Mouse (Mus musculus) limb, embryonic 12.5 days (tissue): ENCODE results near the gene Mrpl30. TPM values are rescaled to one million over a fixed set of nuclear protein-coding genes. Genes with fewer than 3 reads are reported as not detected.
A peak's percentile ranks its signal among the peaks of the same experiment; 100 is the strongest.

ENCODE experiments used
- ATAC-seq: fragments of 200-750 bp; cut with Nextera tagmentation; 2 replicates; pipeline ENCODE4 v1.8.0; 2017; ENCODE audit warnings: low read depth, moderate TSS enrichment; ENCODE audit not compliant: insufficient number of reproducible peaks, insufficient read depth, low FRiP score, low TSS enrichment
- H3K27ac ChIP-seq: fragments of 300-500 bp; sonication (generic); 2 replicates; pipeline ENCODE4 v1.5.1; 2016; ENCODE audit warnings: mild to moderate bottlenecking, moderate library complexity
- H3K27me3 ChIP-seq: fragments of 300-500 bp; sonication (generic); 2 replicates; pipeline ENCODE4 v1.6.1; 2016; ENCODE audit warnings: mild to moderate bottlenecking, moderate library complexity
- H3K36me3 ChIP-seq: fragments of 300-500 bp; sonication (generic); 2 replicates; pipeline ENCODE4 v1.6.1; 2016; ENCODE audit warnings: mild to moderate bottlenecking, moderate library complexity
- H3K4me1 ChIP-seq: fragments of 300-500 bp; sonication (generic); replicated peaks from 2 replicates; pipeline ENCODE4 v1.6.1; 2016
- H3K4me2 ChIP-seq: fragments of 300-500 bp; sonication (generic); 2 replicates; pipeline ENCODE4 v1.6.1; 2016; ENCODE audit warnings: mild to moderate bottlenecking, moderate library complexity
- H3K4me3 ChIP-seq: fragments of 300-500 bp; sonication (generic); replicated peaks from 2 replicates; pipeline ENCODE4 v1.5.1; 2016; ENCODE audit warnings: mild to moderate bottlenecking
- H3K9ac ChIP-seq: fragments of 300-500 bp; sonication (generic); replicated peaks from 2 replicates; pipeline ENCODE4 v1.6.1; 2016; ENCODE audit warnings: mild to moderate bottlenecking, moderate library complexity
- H3K9me3 ChIP-seq: fragments of 300-500 bp; sonication (generic); 2 replicates; pipeline ENCODE4 v1.6.1; 2016; ENCODE audit warnings: mild to moderate bottlenecking, moderate library complexity
- WGBS: fragments of 180-500 bp; shearing (Covaris S2); methylation state at CpG from one replicate; pipeline ENCODE4 v1.1.7; 2016; 5-methylcytosine and 5-hydroxymethylcytosine counted together
- polyA plus RNA-seq: library from polyadenylated mRNA; unstranded; fragments of >200 nt; fragmentation: Nextera tagmentation; extraction: Ambion mirVana; gene quantifications from 2 replicates; pipeline ENCODE4 v1.2.1, GENCODE M21; 2016

The Mrpl30 gene
- polyA plus RNA-seq, 1 experiment from 2014 or later = 232 TPM

GRCm38 (mm10) chr1:37903178-37903577 lies 12.9 kb downstream of the Mrpl30 start:
- Histone ChIP-seq H3K27ac (no peak overlapping the region), H3K4me1 (no peaks in the 10 kb centered on the region), H3K36me3 (peaks cover 23% of the 10 kb centered on the region), H3K9me3 (no peaks in the 10 kb centered on the region), H3K9ac (no peak overlapping the region), H3K4me2 (no peak overlapping the region), H3K4me3 (no peak overlapping the region), H3K27me3 (no peaks in the 10 kb centered on the region)
- 0 out of 2 replicates have a peak, but pooled peaks have one; percentile 20 for ATAC-seq
- WGBS = 39% methylated on average over 6 of the region's 6 CpGs

GRCm38 (mm10) chr1:37912751-37913150 lies 22.5 kb downstream of the Mrpl30 start:
- H3K9ac ChIP-seq = no peak overlapping the region
- H3K4me2 ChIP-seq = no peak overlapping the region
- H3K4me3 ChIP-seq = no peak overlapping the region
- no peaks in the 10 kb centered on the region for H3K9me3 ChIP-seq
- no peak for ATAC-seq
- 0 out of 2 replicates have a peak, but pooled peaks cover 3% of the 10 kb centered on the region for H3K27me3 ChIP-seq
- 84% methylated on average over 2 of the region's 2 CpGs for WGBS
- no peaks in the 10 kb centered on the region for H3K4me1 ChIP-seq
- H3K36me3 ChIP-seq = no peaks in the 10 kb centered on the region
- no peak overlapping the region for H3K27ac ChIP-seq

GRCm38 (mm10) chr1:37916393-37916792 lies 26.1 kb downstream of the Mrpl30 start, which contains the start of gene Lyg2:
TSS of gene Lyg2 (minus strand) at chr1:37916493.
- Histone ChIP-seq H3K9me3 (no peaks in the 10 kb centered on the region), H3K36me3 (no peaks in the 10 kb centered on the region), H3K4me1 (no peaks in the 10 kb centered on the region), H3K4me3 (no peak within 1 kb of the TSS), H3K27me3 (0 out of 2 replicates have a peak, but pooled peaks cover 3% of the 10 kb centered on the region), H3K9ac (no peak within 1 kb of the TSS), H3K27ac (no peak within 1 kb of the TSS), H3K4me2 (no peak within 1 kb of the TSS)
- WGBS = 54% methylated on average over 5 of the region's 5 CpGs
- ATAC-seq = no peak

GRCm38 (mm10) chr1:37917666-37918065 lies 27.4 kb downstream of the Mrpl30 start:
- Histone ChIP-seq H3K4me3 (no peak overlapping the region), H3K9me3 (no peaks in the 10 kb centered on the region), H3K9ac (no peak overlapping the region), H3K27ac (no peak overlapping the region), H3K4me1 (no peaks in the 10 kb centered on the region), H3K27me3 (0 out of 2 replicates have a peak, but pooled peaks cover 3% of the 10 kb centered on the region), H3K36me3 (no peaks in the 10 kb centered on the region), H3K4me2 (no peak overlapping the region)
- no peak for ATAC-seq
- WGBS = 58% methylated on average over 13 of the region's 13 CpGs

GRCm38 (mm10) chr1:37918096-37918495 lies 27.8 kb downstream of the Mrpl30 start:
- no peaks in the 10 kb centered on the region for H3K4me1 ChIP-seq
- no peak overlapping the region for H3K27ac ChIP-seq
- no peaks in the 10 kb centered on the region for H3K36me3 ChIP-seq
- 0 out of 2 replicates have a peak, but pooled peaks cover 3% of the 10 kb centered on the region for H3K27me3 ChIP-seq
- ATAC-seq = no peak
- no peak overlapping the region for H3K4me2 ChIP-seq
- H3K4me3 ChIP-seq = no peak overlapping the region
- 74% methylated on average over 6 of the region's 6 CpGs for WGBS
- H3K9ac ChIP-seq = no peak overlapping the region
- no peaks in the 10 kb centered on the region for H3K9me3 ChIP-seq

GRCm38 (mm10) chr1:37922536-37922935 lies 32.3 kb downstream of the Mrpl30 start:
- no peaks in the 10 kb centered on the region for H3K4me1 ChIP-seq
- no peaks in the 10 kb centered on the region for H3K27me3 ChIP-seq
- WGBS = 52% methylated on average over 8 of the region's 8 CpGs
- no peaks in the 10 kb centered on the region for H3K36me3 ChIP-seq
- H3K4me2 ChIP-seq = no peak overlapping the region
- H3K4me3 ChIP-seq = no peak overlapping the region
- H3K27ac ChIP-seq = no peak overlapping the region
- H3K9ac ChIP-seq = no peak overlapping the region
- ATAC-seq = no peak
- H3K9me3 ChIP-seq = no peaks in the 10 kb centered on the region

GRCm38 (mm10) chr1:37925971-37926370 lies 35.7 kb downstream of the Mrpl30 start:
- Histone ChIP-seq H3K27me3 (no peaks in the 10 kb centered on the region), H3K4me2 (no peak overlapping the region), H3K36me3 (no peaks in the 10 kb centered on the region), H3K9me3 (no peaks in the 10 kb centered on the region), H3K4me1 (no peaks in the 10 kb centered on the region), H3K27ac (no peak overlapping the region), H3K9ac (no peak overlapping the region), H3K4me3 (no peak overlapping the region)
- no peak for ATAC-seq
- 78% methylated on average over 8 of the region's 8 CpGs for WGBS

GRCm38 (mm10) chr1:37931806-37932205 lies 41.5 kb downstream of the Mrpl30 start:
- no peaks in the 10 kb centered on the region for H3K27me3 ChIP-seq
- no peaks in the 10 kb centered on the region for H3K4me1 ChIP-seq
- H3K4me3 ChIP-seq = no peak overlapping the region
- no peak overlapping the region for H3K27ac ChIP-seq
- no peak for ATAC-seq
- 18% methylated on average over 3 of the region's 3 CpGs for whole genome bisulfite sequencing
- H3K36me3 ChIP-seq = no peaks in the 10 kb centered on the region
- H3K4me2 ChIP-seq = no peak overlapping the region
- H3K9ac ChIP-seq = no peak overlapping the region
- H3K9me3 ChIP-seq = no peaks in the 10 kb centered on the region

Other genes starting within 250 kb of the Mrpl30 start
- gene 2010300C02Rik, start 170.4 kb upstream of the Mrpl30 start, polyA plus RNA-seq = 1.1 and 1.6 TPM in 2 replicates
- 6.0 and 6.7 TPM in 2 replicates for gene Tsga10, start 24.0 kb upstream of the Mrpl30 start, polyA plus RNA-seq
- 8.5 and 9.4 TPM in 2 replicates for gene Lipt1, start 18.7 kb upstream of the Mrpl30 start, polyA plus RNA-seq
- 24.3 TPM in 2 replicates for gene Mitd1, start 66 bp upstream of the Mrpl30 start, polyA plus RNA-seq
- gene Lyg2, start 26.0 kb downstream of the Mrpl30 start, polyA plus RNA-seq = not detected in 2 replicates
- not detected in 2 replicates for gene Lyg1, start 67.3 kb downstream of the Mrpl30 start, polyA plus RNA-seq
- gene Txndc9, start 107.4 kb downstream of the Mrpl30 start, polyA plus RNA-seq = 139 and 156 TPM in 2 replicates
- 34.0 and 34.2 TPM in 2 replicates for gene Eif5b, start 107.5 kb downstream of the Mrpl30 start, polyA plus RNA-seq
- 43.2 and 47.7 TPM in 2 replicates for gene Rev1, start 239.3 kb downstream of the Mrpl30 start, polyA plus RNA-seq